Mouse (Mus musculus) CD4-positive, CD25-positive, alpha-beta regulatory T cell (primary cell): Measurements from ENCODE around the gene Gm21778. TPM values are rescaled to one million over a fixed set of nuclear protein-coding genes. Genes with fewer than 3 reads are reported as not detected.

ENCODE experiments used
- polyA plus RNA-seq: library from polyadenylated mRNA; unstranded; fragments of 100-300 nt; shearing (Covaris generic); gene quantifications from one replicate; pipeline ENCODE4 v1.2.1, GENCODE M21; 2017

Gm21778 gene
- not detected for polyA plus RNA-seq

GRCm38 (mm10) chrY:5942160-5942559, at the start of gene Gm21778:
Gene Gm21778 (plus strand): TSS chrY:5942460.

Other genes starting within 250 kb of the Gm21778 start
- gene Gm20914, start 216.5 kb upstream of the Gm21778 start, polyA plus RNA-seq: not detected
- not detected for gene Gm28171, start 149.1 kb upstream of the Gm21778 start, polyA plus RNA-seq